Mouse (Mus musculus) embryo, embryonic 11 days (tissue): ENCODE data around the gene Nek9.
A peak's percentile ranks its signal among the peaks of the same experiment; 100 is the strongest.

Source experiments
- DNase-seq: peaks from one replicate; pipeline ENCODE4 v3.0.0-alpha.2; 2015

Nek9 gene

GRCm38 (mm10) chr12:85339243-85339729, at the start of gene Nek9:
Gene Nek9, minus strand, starts transcription at chr12:85339362.
- DNase-seq: peak; percentile 96

- no peak for DNase-seq
Measured at GRCm38 (mm10) chr12:85385995-85386375, 46.8 kb upstream of the Nek9 start.

GRCm38 (mm10) chr12:85385329-85385994, 46.3 kb upstream of the Nek9 start:
- DNase-seq: no peak

- DNase-seq: no peak
Measured at GRCm38 (mm10) chr12:85382761-85383680, 43.9 kb upstream of the Nek9 start.

GRCm38 (mm10) chr12:85381570-85381969, 42.4 kb upstream of the Nek9 start:
- DNase-seq: no peak

- no peak for DNase-seq
Measured at GRCm38 (mm10) chr12:85380942-85381341, 41.8 kb upstream of the Nek9 start.

GRCm38 (mm10) chr12:85380308-85380707, 41.1 kb upstream of the Nek9 start:
- DNase-seq: no peak

GRCm38 (mm10) chr12:85378271-85378670, 39.1 kb upstream of the Nek9 start:
- no peak for DNase-seq

GRCm38 (mm10) chr12:85374561-85375272, 35.6 kb upstream of the Nek9 start, which contains the start of gene Tmed10:
Gene Tmed10, minus strand, starts transcription at chr12:85374847.
- DNase-seq: peak; percentile 97

- DNase-seq: peak; percentile 59
Measured at GRCm38 (mm10) chr12:85373591-85374560, 34.7 kb upstream of the Nek9 start.

GRCm38 (mm10) chr12:85372068-85372665, 33.0 kb upstream of the Nek9 start:
- DNase-seq: no peak

- no peak for DNase-seq
Measured at GRCm38 (mm10) chr12:85368441-85369063, 29.4 kb upstream of the Nek9 start.

- no peak for DNase-seq
Measured at GRCm38 (mm10) chr12:85366271-85366670, 27.1 kb upstream of the Nek9 start.

GRCm38 (mm10) chr12:85362510-85362909, 23.3 kb upstream of the Nek9 start:
- no peak for DNase-seq

GRCm38 (mm10) chr12:85361580-85361979, 22.4 kb upstream of the Nek9 start:
- DNase-seq: no peak

GRCm38 (mm10) chr12:85361165-85361564, 22.0 kb upstream of the Nek9 start:
- DNase-seq: no peak

GRCm38 (mm10) chr12:85354061-85354460, 14.9 kb upstream of the Nek9 start:
- no peak for DNase-seq

- no peak for DNase-seq
Measured at GRCm38 (mm10) chr12:85350407-85351232, 11.5 kb upstream of the Nek9 start.

- DNase-seq: no peak
Measured at GRCm38 (mm10) chr12:85348338-85348737, 9.2 kb upstream of the Nek9 start.

GRCm38 (mm10) chr12:85347196-85347595, 8.0 kb upstream of the Nek9 start:
- DNase-seq: no peak
